Mouse (Mus musculus) testis, adult 2 months (tissue): ENCODE results near the gene Mkrn2.

Experiments
- CTCF ChIP-seq: fragments of 200-500 bp; IDR thresholded peaks from 2 replicates; pipeline ENCODE4 v1.5.1; 2012; ENCODE audit warnings: low read depth, mild to moderate bottlenecking, inconsistent platforms, low read length, moderate library complexity; ENCODE audit not compliant: control insufficient read depth, insufficient read depth, insufficient replicate concordance
- POLR2A ChIP-seq: fragments of 200-500 bp; IDR thresholded peaks from 2 replicates; pipeline ENCODE4 v1.6.1; 2012; ENCODE audit warnings: low read depth, mild to moderate bottlenecking, inconsistent platforms, low read length, moderate library complexity; ENCODE audit not compliant: control insufficient read depth

- no peak for TF ChIP-seq CTCF
- TF ChIP-seq POLR2A: no peak
These were observed 4.8 kb downstream of the Mkrn2 start for GRCm38 (mm10) chr6:115606461-115606860.
